Mouse (Mus musculus): ENCODE results near the gene Pebp1. TPM values are rescaled to one million over a fixed set of nuclear protein-coding genes. Genes with fewer than 3 reads are reported as not detected.

Pebp1 gene
- polyA plus RNA-seq, 1 experiment from 2014 or later, result 763 TPM

Other genes starting within 250 kb of the Pebp1 start
- 76.9 and 78.2 TPM in 2 replicates for gene Suds3, start 171.5 kb downstream of the Pebp1 start, polyA plus RNA-seq (2015; fragmentation: Nextera tagmentation; extraction: Ambion mirVana)
- gene Taok3, start 167.5 kb downstream of the Pebp1 start, polyA plus RNA-seq (2015; fragmentation: Nextera tagmentation; extraction: Ambion mirVana), result 9.3 and 11.9 TPM in 2 replicates
- gene Vsig10, start 31.5 kb upstream of the Pebp1 start, polyA plus RNA-seq (2015; fragmentation: Nextera tagmentation; extraction: Ambion mirVana), result 7.6 and 9.6 TPM in 2 replicates
- 54.9 and 55.2 TPM in 2 replicates for gene Wsb2, start 69.7 kb upstream of the Pebp1 start, polyA plus RNA-seq (2015; fragmentation: Nextera tagmentation; extraction: Ambion mirVana)
- gene Rfc5, start 101.4 kb upstream of the Pebp1 start, polyA plus RNA-seq (2015; fragmentation: Nextera tagmentation; extraction: Ambion mirVana), result 82.0 and 86.2 TPM in 2 replicates
- gene Ksr2, start 126.4 kb upstream of the Pebp1 start, polyA plus RNA-seq (2015; fragmentation: Nextera tagmentation; extraction: Ambion mirVana), result 0.08 and 0.15 TPM in 2 replicates

Measured in limb, embryonic 13.5 days (tissue).